Mouse (Mus musculus) erythroblast, embryonic 14.5 days (primary cell): Measurements from ENCODE around the gene Gm21954. TPM values are rescaled to one million over a fixed set of nuclear protein-coding genes. Genes with fewer than 3 reads are reported as not detected.

ENCODE experiments used
- H3K27me3 ChIP-seq: 2 replicates; pipeline ENCODE4 v1.6.1; 2012; ENCODE audit warnings: inconsistent platforms; ENCODE audit not compliant: control insufficient read depth
- H3K36me3 ChIP-seq: 2 replicates; pipeline ENCODE4 v1.6.1; 2012; ENCODE audit warnings: mild to moderate bottlenecking, inconsistent platforms; ENCODE audit not compliant: control insufficient read depth
- H3K4me1 ChIP-seq: 2 replicates; pipeline ENCODE4 v1.6.1; 2012; ENCODE audit warnings: inconsistent platforms; ENCODE audit not compliant: control insufficient read depth
- H3K4me3 ChIP-seq: replicated peaks from 2 replicates; pipeline ENCODE3; 2012; ENCODE audit warnings: moderate library complexity, mild to moderate bottlenecking, inconsistent platforms
- H3K9me3 ChIP-seq: 2 replicates; pipeline ENCODE4 v1.6.1; 2012; ENCODE audit warnings: low read length, inconsistent platforms, mixed read lengths; ENCODE audit not compliant: control insufficient read depth
- GATA1 ChIP-seq: IDR thresholded peaks from 2 replicates; pipeline ENCODE4 v1.6.1; 2012; ENCODE audit warnings: low read length, inconsistent platforms, mixed read lengths
- TAL1 ChIP-seq: IDR thresholded peaks from 3 replicates; pipeline ENCODE4 v1.6.1; 2012; ENCODE audit warnings: low read length, inconsistent platforms, mixed read lengths
- polyA plus RNA-seq: library from polyadenylated mRNA; stranded (reverse); fragments of >175 nt; gene quantifications from 2 replicates; pipeline ENCODE4 v1.2.3, GENCODE M21; 2012

Gm21954 gene
- polyA plus RNA-seq, 1 experiment: not detected

- TF ChIP-seq GATA1 (no peak), TAL1 (no peak)
- no peaks in the 10 kb centered on the region for H3K27me3 ChIP-seq
Observed at GRCm38 (mm10) chr3:55431223-55431622, 40.8 kb downstream of the Gm21954 start.

DNA sequence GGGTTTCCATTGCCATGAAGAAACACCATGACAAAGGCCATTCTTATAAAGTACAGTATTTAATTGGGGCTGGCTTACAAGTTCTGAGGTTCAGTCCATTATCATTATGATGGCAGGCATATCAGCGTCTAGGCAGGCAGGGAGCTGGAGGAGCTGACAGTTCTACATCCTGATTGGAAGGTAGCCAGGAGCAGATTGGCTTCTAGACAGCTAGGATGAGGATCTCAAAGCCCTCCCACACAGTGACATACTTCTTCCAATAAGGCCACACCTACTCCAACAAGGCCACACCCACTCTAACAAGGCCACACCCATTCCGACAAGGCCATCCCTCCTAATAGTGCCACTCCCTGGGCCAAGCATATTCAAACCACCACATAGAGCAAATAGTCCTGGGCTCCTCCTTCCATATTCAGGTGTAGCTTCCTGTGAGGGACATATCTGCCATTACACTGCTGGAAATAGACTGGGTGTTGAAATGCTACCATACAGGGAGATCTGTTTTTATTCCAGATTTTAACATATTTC is 41.9 kb downstream of the Gm21954 start:
- H3K9me3 ChIP-seq: peaks cover 4% of the 10 kb centered on the region
- no peaks in the 10 kb centered on the region for H3K4me1 ChIP-seq
- no peak overlapping the region for H3K4me3 ChIP-seq
- no peaks in the 10 kb centered on the region for H3K36me3 ChIP-seq
- TF ChIP-seq TAL1: no peak
- H3K27me3 ChIP-seq: no peaks in the 10 kb centered on the region

More at GRCm38 (mm10) chr3:55431223-55431622, 40.8 kb downstream of the Gm21954 start:
- Histone ChIP-seq H3K4me3 (no peak overlapping the region), H3K4me1 (no peaks in the 10 kb centered on the region), H3K9me3 (peaks cover 4% of the 10 kb centered on the region), H3K36me3 (no peaks in the 10 kb centered on the region)

DNA sequence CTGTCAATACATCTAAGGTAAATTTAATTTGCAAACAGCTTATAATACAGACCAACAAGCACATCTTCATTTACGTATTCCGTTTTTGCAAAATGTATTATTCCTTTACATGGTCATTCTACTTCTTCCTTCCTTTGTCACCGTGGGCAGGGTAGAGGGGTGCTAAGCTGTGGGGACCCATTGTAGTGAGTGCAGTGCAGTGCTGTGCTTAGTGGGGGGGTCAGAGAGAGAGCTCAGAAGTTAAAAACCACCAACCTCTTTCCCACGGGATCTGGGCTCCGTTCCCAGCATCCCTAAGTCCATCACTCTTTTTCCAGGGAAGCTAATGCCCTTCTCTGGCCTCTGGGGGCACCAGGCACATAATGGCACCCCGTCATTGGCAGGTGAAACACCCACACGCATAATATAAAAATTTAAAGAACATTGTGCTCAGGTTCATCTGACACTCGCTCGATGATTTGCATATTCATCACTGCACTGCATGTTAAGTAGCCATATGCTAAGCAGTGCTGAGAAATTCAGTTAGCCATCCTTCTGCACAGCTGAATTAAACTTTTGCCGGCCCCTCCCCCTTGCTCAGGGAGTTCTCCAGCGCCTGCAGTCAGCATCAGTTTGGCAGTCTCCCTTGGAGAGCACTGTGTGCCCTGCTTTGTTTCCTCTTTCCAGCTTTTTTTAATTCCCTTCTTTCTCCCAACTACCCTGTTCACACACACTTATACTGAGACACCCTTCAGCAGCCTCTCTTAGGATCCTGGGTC is 48.2 kb downstream of the Gm21954 start:
- Histone ChIP-seq H3K9me3 (no peaks in the 10 kb centered on the region), H3K4me1 (no peaks in the 10 kb centered on the region), H3K27me3 (no peaks in the 10 kb centered on the region), H3K36me3 (no peaks in the 10 kb centered on the region), H3K4me3 (no peak overlapping the region)
- TF ChIP-seq TAL1 (no peak), GATA1 (no peak)

DNA sequence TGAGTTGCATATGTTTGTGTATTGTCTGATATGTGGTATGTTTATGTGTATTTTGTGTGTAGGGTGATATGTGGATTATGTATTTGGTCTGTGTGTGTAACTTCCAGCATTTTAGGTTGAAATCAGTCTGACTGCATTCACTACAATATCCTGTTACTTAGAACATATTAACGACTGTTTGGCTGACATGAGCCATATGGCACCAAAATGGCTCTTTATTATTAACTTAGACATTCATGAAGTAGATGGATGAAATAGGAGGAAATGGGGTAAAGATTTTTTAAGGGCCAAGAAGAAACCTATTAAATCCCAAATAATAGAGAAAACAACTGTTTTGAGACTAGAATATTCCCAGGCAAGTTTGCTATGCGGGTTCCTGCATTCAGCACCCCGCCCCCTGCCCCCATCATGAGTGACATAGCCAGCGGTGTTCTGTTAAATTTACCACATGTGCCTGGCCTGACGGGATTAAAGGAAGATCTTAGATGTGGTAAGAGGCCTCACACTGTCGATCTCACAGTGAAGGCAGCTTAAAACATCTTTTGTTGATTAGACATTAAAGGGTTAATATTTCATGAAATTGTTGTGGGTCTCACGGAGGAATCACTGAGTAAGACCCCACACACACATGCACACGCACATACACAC is 51.5 kb downstream of the Gm21954 start:
- Histone ChIP-seq H3K27me3 (no peaks in the 10 kb centered on the region), H3K4me3 (no peak overlapping the region), H3K36me3 (no peaks in the 10 kb centered on the region), H3K4me1 (no peaks in the 10 kb centered on the region), H3K9me3 (no peaks in the 10 kb centered on the region)
- no peak for TF ChIP-seq TAL1
- TF ChIP-seq GATA1: no peak

DNA sequence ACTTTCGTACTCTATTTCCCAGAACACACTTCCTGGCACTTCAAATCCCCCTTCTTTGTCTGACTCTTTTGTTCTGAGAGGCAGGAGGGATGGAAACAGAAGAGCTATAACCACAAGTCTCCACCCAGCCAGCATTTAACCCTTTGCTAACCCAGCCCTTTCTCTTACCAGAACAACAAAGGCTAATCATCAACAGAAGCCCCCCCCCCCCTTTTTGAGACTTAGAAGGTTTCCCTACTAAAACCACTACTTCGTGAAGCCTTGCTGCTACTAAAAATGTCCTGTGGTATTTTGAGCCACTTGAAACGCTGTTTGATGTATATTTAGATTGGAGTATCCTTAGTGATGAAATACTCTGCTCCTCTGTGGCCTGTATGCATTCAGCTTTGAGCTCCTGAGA is 52.7 kb downstream of the Gm21954 start:
- no peaks in the 10 kb centered on the region for H3K4me1 ChIP-seq

DNA sequence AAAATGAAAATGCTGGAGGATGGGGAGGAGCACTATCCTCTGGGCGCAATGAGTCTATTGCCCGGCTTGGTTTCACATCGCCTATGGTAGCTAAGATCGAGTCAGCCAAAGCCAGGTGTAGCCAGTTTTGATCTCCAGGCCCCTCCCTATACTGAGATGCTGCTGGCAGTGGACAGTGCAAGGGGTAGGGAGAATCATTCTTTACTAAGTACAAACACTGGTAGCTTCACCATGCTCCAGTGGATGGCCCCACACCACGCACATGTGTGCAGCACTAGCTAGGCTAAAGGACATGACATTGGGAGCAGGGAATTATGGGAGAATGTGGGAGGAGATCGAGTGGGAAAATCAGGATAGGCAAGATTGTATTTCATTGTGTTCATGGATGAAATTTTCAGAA is 53.2 kb downstream of the Gm21954 start:
- Histone ChIP-seq H3K4me1 (no peaks in the 10 kb centered on the region), H3K27me3 (no peaks in the 10 kb centered on the region), H3K9me3 (no peaks in the 10 kb centered on the region), H3K4me3 (no peak overlapping the region), H3K36me3 (no peaks in the 10 kb centered on the region)
- TF ChIP-seq GATA1 (no peak), TAL1 (no peak)

More for the DNA sequence above, 52.7 kb downstream of the Gm21954 start:
- Histone ChIP-seq H3K27me3 (no peaks in the 10 kb centered on the region), H3K36me3 (no peaks in the 10 kb centered on the region), H3K9me3 (no peaks in the 10 kb centered on the region), H3K4me3 (no peak overlapping the region)
- TF ChIP-seq GATA1 (no peak), TAL1 (no peak)

- Histone ChIP-seq H3K4me3 (no peak overlapping the region), H3K9me3 (no peaks in the 10 kb centered on the region), H3K4me1 (no peaks in the 10 kb centered on the region), H3K36me3 (no peaks in the 10 kb centered on the region), H3K27me3 (no peaks in the 10 kb centered on the region)
- TF ChIP-seq GATA1 (no peak), TAL1 (no peak)
Observed at GRCm38 (mm10) chr3:55415527-55415950, 56.5 kb downstream of the Gm21954 start.

Other genes with a start within 250 kb of the Gm21954 start
- gene Dclk1, start 229.8 kb downstream of the Gm21954 start, polyA plus RNA-seq: 0.01 TPM in 1 of 2 replicates, not detected in the other